Mouse (Mus musculus) T-helper 17 cell (primary cell): ENCODE data around the gene Prg2.

Experiments
- in situ Hi-C, 2 experiments: fragments of 300-600 bp; cut with MboI, MseI; formaldehyde crosslinking; loops; 1 replicate in 1 of 2; 2 replicates in 1 of 2; pipeline ENCODE4 v1.15.1; 2025; ENCODE audit warnings: high pct_unique_total_duplicates in 2 of 2

The Prg2 gene

GRCm38 (mm10) chr2:84980188-84980587 lies at the start of gene Prg2:
Prg2 (plus strand) TSS chr2:84980461.
- in situ Hi-C loops = no loop called here

DNA sequence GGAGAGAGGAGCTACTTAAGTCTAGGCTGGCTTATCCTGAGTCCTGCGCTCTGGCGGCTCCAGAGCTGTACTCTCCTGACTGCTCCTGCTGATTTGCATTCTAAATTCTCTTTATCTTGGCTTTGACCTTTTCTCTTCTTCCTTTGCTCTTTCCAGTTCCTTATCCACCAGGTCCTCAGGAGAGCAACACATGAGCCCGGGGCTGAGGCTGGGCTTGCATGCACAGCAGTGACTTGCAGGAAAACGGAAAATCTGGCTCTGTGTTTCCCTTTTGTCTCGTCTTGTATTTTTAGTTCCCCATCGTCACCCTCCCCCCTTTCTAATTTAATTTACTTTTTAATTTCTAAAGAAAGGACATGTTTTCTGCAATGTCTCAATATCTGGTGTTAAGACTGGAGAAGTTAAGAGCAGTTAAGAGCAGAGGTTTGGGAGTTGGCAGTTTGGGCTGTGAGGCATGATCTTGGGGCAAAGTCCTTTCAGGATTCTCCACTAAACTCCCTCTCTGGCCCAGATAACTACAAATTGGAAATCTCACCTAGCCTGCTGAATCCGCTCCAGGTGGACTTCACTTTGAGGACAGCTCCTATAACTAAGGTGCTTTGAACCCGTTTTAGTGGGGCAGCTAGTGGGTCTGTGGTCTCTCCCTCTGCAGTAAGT lies 46.1 kb upstream of the Prg2 start:
- in situ Hi-C loops = loop anchor here in 1 of 2 experiments (10.0 kb wide), 1 partner anchor 269 kb away; no protein-coding TSS in a partner anchor

DNA sequence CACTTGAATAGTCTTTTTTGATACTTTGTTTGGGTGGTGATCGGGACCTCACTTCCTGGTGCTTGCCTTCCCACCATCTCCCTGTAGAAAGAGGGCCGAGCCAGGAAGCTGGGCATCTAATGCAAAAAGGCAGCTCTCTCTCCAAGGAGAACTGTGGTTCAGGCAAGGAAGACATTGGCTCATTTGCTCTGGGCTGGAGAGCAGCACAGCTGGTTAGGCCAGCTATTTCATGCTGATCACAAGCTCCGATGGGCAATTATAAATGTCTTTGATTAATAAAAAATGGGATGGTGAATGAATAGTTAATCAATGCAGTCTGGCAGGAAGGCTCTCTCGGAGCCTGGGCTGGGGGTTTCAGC lies 45.6 kb upstream of the Prg2 start:
- in situ Hi-C loops = loop anchor here in 1 of 2 experiments (10.0 kb wide), 1 partner anchor 270 kb away; no protein-coding TSS in a partner anchor

GRCm38 (mm10) chr2:84935065-84935464 lies 45.2 kb upstream of the Prg2 start:
- in situ Hi-C loops = loop anchor here in 1 of 2 experiments (10.0 kb wide), 1 partner anchor 270 kb away; no protein-coding TSS in a partner anchor

GRCm38 (mm10) chr2:84936474-84937429 lies 43.5 kb upstream of the Prg2 start, which contains the start of gene Slc43a3:
Slc43a3 (plus strand) TSS chr2:84936579.
- in situ Hi-C loops = loop anchor here in 1 of 2 experiments (10.0 kb wide), 1 partner anchor 272 kb away; no protein-coding TSS in a partner anchor

DNA sequence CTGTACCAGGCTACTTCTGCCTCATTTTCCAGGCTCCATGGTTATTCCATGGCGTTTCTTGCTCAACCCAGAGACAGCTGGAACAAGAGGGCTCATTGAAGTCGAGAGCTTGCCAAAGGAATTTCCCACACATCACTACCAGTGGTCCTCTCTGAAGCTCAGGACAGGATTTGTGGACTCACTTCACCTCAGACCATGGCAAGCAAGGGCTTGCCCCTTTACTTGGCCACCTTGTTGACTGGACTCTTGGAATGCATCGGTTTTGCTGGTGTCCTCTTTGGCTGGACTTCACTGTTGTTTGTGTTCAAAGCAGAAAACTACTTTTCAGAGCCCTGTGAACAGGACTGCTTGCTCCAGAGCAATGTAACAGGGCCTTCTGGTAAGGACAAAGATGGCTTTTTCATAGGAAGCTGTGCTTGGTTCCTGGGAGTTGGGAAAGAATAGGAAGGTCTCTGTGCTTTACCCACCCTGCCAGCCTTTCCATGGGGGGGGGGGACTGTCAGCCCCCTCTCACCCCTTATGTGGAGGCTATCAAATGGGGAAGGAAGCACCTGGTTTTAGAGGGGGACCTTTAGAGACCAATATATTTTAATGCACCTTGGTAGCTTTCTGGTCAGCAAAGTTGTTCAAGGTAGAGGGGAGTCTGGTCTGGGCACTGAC lies 42.6 kb upstream of the Prg2 start:
- in situ Hi-C loops = loop anchor here in 1 of 2 experiments (10.0 kb wide), 1 partner anchor 273 kb away; no protein-coding TSS in a partner anchor

- in situ Hi-C loops = loop anchor here in 1 of 2 experiments (10.0 kb wide), 1 partner anchor 274 kb away; no protein-coding TSS in a partner anchor
Observed at GRCm38 (mm10) chr2:84938249-84938946, 41.9 kb upstream of the Prg2 start.

DNA sequence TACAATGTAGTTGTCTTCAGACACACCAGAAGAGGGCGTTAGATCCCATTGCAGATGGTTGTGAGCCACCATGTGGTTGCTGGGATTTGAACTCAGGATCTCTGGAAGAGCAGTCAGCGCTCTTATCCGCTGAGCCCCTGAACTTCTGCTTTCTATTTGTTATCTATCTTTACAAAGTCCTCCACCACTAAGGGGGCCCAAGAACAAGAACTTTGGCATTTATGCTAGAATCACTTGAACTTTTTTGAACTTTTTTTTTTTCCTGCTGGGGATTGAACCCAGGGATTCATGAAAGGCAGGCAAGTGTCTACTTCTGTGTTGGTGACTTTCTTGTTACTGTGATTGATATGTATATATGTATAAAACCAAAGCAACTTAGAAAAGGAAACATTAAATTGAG lies 41.0 kb upstream of the Prg2 start:
- in situ Hi-C loops = loop anchor here in 1 of 2 experiments (10.0 kb wide), 1 partner anchor 275 kb away; no protein-coding TSS in a partner anchor

GRCm38 (mm10) chr2:84939711-84940110 lies 40.5 kb upstream of the Prg2 start:
- in situ Hi-C loops = loop anchor here in 1 of 2 experiments (10.0 kb wide), 1 partner anchor 275 kb away; no protein-coding TSS in a partner anchor

GRCm38 (mm10) chr2:84941332-84941731 lies 38.9 kb upstream of the Prg2 start:
- in situ Hi-C loops = no loop called here

- in situ Hi-C loops = no loop called here
Observed at GRCm38 (mm10) chr2:84941795-84942194, 38.5 kb upstream of the Prg2 start.

DNA sequence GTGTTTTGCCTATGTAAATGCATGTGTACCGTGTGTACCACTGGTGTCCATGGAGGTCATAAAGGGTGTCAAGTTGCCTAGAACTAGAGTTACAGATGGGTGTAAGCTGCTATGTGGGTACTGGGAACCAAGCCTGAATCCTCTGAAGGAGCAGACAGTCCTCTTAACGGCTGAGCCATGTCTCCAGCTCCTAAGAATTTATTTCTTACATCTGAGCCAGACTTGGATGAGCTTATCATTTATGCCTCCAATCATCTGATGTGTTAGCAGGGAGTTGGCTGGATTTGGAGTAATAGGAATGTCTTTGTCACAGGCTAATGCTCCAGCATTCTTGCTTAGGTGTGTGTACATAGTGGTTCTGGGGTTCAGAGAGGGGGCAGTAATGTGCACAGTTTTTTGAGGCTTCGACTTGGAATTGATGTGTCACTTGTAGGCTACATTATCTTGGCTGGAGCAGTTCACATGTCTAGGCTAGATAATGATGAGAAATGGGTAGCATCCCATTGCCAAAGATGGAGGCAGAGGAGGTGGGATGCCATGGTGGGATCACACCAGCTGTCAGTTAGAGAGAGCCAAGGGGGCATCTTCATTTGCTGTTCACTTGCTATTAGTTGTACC lies 33.0 kb upstream of the Prg2 start:
- in situ Hi-C loops = loop anchor here in 1 of 2 experiments (5.0 kb wide), 1 partner anchor 95 kb away; no protein-coding TSS in a partner anchor

DNA sequence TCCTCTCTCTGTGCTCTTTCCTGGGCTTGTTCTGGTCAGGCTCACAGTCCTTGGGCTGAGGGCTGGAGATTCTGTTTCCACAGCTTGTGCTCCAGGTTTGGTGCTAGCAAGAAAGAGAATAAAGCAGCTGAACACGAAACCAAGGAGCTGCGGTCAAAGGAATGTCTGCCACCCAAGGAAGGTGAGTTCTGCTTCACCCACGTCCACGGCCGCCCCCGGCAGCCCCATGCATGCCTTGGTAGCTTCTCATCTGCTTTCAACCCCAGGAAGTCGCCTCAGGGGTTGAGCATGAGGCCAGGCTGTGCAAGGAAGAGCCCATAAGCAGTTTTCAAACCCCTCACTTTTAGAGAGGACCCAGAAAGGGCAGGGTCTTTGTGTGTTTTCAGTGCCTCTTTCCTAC lies 32.0 kb upstream of the Prg2 start:
- in situ Hi-C loops = loop anchor here in 1 of 2 experiments (5.0 kb wide), 1 partner anchor 94 kb away; no protein-coding TSS in a partner anchor

GRCm38 (mm10) chr2:84948721-84949120 lies 31.5 kb upstream of the Prg2 start:
- in situ Hi-C loops = loop anchor here in 1 of 2 experiments (5.0 kb wide), 1 partner anchor 94 kb away; no protein-coding TSS in a partner anchor

DNA sequence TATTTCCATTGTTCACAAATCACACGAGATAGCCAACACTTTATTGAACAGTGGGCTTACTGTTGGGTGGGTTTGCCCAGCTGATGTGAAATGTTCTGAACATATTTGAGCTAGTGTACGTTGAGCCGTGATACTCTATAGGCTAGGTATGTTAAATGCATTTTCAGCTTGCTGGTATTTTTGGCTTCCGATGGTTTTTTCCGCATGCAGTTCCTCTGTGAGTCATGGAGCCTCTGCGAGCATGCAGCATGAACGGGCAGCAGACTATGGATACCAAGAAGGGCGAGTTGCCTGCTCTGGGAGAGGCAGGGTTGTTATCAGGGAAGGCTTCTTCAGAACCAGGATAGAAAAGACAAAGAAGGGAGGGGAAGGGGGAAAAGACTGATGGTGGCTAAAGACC lies 29.2 kb upstream of the Prg2 start:
- in situ Hi-C loops = loop anchor here in 1 of 2 experiments (25.0 kb wide), 1 partner anchor 1564 kb away; no protein-coding TSS in a partner anchor

- in situ Hi-C loops = loop anchor here in 1 of 2 experiments (25.0 kb wide), 1 partner anchor 1565 kb away; no protein-coding TSS in a partner anchor
Observed at GRCm38 (mm10) chr2:84952251-84952650, 28.0 kb upstream of the Prg2 start.

- in situ Hi-C loops = loop anchor here in 1 of 2 experiments (25.0 kb wide), 1 partner anchor 1565 kb away; no protein-coding TSS in a partner anchor
Observed at GRCm38 (mm10) chr2:84952693-84953092, 27.6 kb upstream of the Prg2 start.

- in situ Hi-C loops = loop anchor here in 1 of 2 experiments (5.0 to 25.0 kb wide), 2 partner anchors 52 to 1568 kb away; no protein-coding TSS in a partner anchor
Observed at GRCm38 (mm10) chr2:84955435-84955834, 24.8 kb upstream of the Prg2 start.

- in situ Hi-C loops = loop anchor here in 1 of 2 experiments (5.0 to 25.0 kb wide), 2 partner anchors 51 to 1569 kb away; no protein-coding TSS in a partner anchor
Observed at GRCm38 (mm10) chr2:84956274-84956673, 24.0 kb upstream of the Prg2 start.
